Mouse (Mus musculus): Measurements from ENCODE around the gene Tecr. TPM values are rescaled to one million over a fixed set of nuclear protein-coding genes. Genes with fewer than 3 reads are reported as not detected.
A peak's percentile ranks its signal among the peaks of the same experiment; 100 is the strongest.

Tecr gene
- polyA plus RNA-seq, 1 experiment from 2014 or later, result 372 TPM

- 54% methylated on average over 15 of the region's 15 CpGs for WGBS
- Histone ChIP-seq H3K4me3 (ENCODE audit: low read length) (peak overlapping the region; percentile 44), H3K36me3 (ENCODE audit: control insufficient read depth, insufficient read depth) (no peaks in the 10 kb centered on the region), H3K4me2 (ENCODE audit: low read depth, low read length) (peak overlapping the region; percentile 73), H3K27me3 (ENCODE audit: control insufficient read depth, insufficient read depth, low read length) (peaks cover 4% of the 10 kb centered on the region), H3K27ac (ENCODE audit: low read length) (no peak overlapping the region), H3K4me1 (ENCODE audit: control insufficient read depth, insufficient read depth, low read length) (peaks cover 3% of the 10 kb centered on the region; the same call in 1 of the 2 replicates), H3K9me3 (replicated peaks; ENCODE audit: control insufficient read depth, low read length) (no peaks in the 10 kb centered on the region), H3K9ac (ENCODE audit: low read length) (peak overlapping the region; percentile 67)
- ATAC-seq (replicated peaks; ENCODE audit: extremely low read depth, insufficient read depth, low FRiP score), result no peak; the same call in 1 of the 2 replicates
Measured at GRCm38 (mm10) chr8:83621691-83622388, 14.1 kb upstream of the Tecr start.

- H3K27ac ChIP-seq (ENCODE audit: low read length), result no peak overlapping the region
- 82% methylated on average over 9 of the region's 9 CpGs for WGBS
Measured at GRCm38 (mm10) chr8:83619568-83620285, 12.0 kb upstream of the Tecr start.

GRCm38 (mm10) chr8:83618566-83618965, 10.8 kb upstream of the Tecr start:
- peaks cover 3% of the 10 kb centered on the region; the same call in 1 of the 2 replicates for H3K4me1 ChIP-seq (ENCODE audit: control insufficient read depth, insufficient read depth, low read length)
- peaks cover 4% of the 10 kb centered on the region for H3K27me3 ChIP-seq (ENCODE audit: control insufficient read depth, insufficient read depth, low read length)
- no peak overlapping the region for H3K27ac ChIP-seq (ENCODE audit: low read length)
- no peak for ATAC-seq (replicated peaks; ENCODE audit: extremely low read depth, insufficient read depth, low FRiP score)
- no peaks in the 10 kb centered on the region for H3K36me3 ChIP-seq (ENCODE audit: control insufficient read depth, insufficient read depth)
- no peak overlapping the region for H3K4me2 ChIP-seq (ENCODE audit: low read depth, low read length)
- 93% methylated on average over 2 of the region's 2 CpGs for whole genome bisulfite sequencing
- H3K9me3 ChIP-seq (replicated peaks; ENCODE audit: control insufficient read depth, low read length), result no peaks in the 10 kb centered on the region
- H3K4me3 ChIP-seq (ENCODE audit: low read length), result no peak overlapping the region
- no peak overlapping the region for H3K9ac ChIP-seq (ENCODE audit: low read length)

More at GRCm38 (mm10) chr8:83619568-83620285, 12.0 kb upstream of the Tecr start:
- ATAC-seq (replicated peaks; ENCODE audit: extremely low read depth, insufficient read depth, low FRiP score), result no peak
- peaks cover 4% of the 10 kb centered on the region for H3K27me3 ChIP-seq (ENCODE audit: control insufficient read depth, insufficient read depth, low read length)
- peaks cover 3% of the 10 kb centered on the region; the same call in 1 of the 2 replicates for H3K4me1 ChIP-seq (ENCODE audit: control insufficient read depth, insufficient read depth, low read length)
- H3K4me3 ChIP-seq (ENCODE audit: low read length), result no peak overlapping the region
- no peak overlapping the region for H3K4me2 ChIP-seq (ENCODE audit: low read depth, low read length)
- no peak overlapping the region for H3K9ac ChIP-seq (ENCODE audit: low read length)
- H3K9me3 ChIP-seq (replicated peaks; ENCODE audit: control insufficient read depth, low read length), result no peaks in the 10 kb centered on the region
- no peaks in the 10 kb centered on the region for H3K36me3 ChIP-seq (ENCODE audit: control insufficient read depth, insufficient read depth)

- H3K4me1 ChIP-seq (ENCODE audit: control insufficient read depth, insufficient read depth, low read length), result peaks cover 1% of the 10 kb centered on the region; the same call in 1 of the 2 replicates
- H3K36me3 ChIP-seq (ENCODE audit: control insufficient read depth, insufficient read depth), result peaks cover 10% of the 10 kb centered on the region
- no peak overlapping the region for H3K4me2 ChIP-seq (ENCODE audit: low read depth, low read length)
- no peak for ATAC-seq (replicated peaks; ENCODE audit: extremely low read depth, insufficient read depth, low FRiP score)
- no peak overlapping the region for H3K9ac ChIP-seq (ENCODE audit: low read length)
- no peaks in the 10 kb centered on the region for H3K9me3 ChIP-seq (replicated peaks; ENCODE audit: control insufficient read depth, low read length)
- H3K27me3 ChIP-seq (ENCODE audit: control insufficient read depth, insufficient read depth, low read length), result peaks cover 4% of the 10 kb centered on the region
- WGBS, result 75% methylated on average over 2 of the region's 2 CpGs
- no peak overlapping the region for H3K4me3 ChIP-seq (ENCODE audit: low read length)
- H3K27ac ChIP-seq (ENCODE audit: low read length), result no peak overlapping the region
Measured at GRCm38 (mm10) chr8:83617111-83617510, 9.3 kb upstream of the Tecr start.

GRCm38 (mm10) chr8:83616625-83617024, 8.9 kb upstream of the Tecr start:
- peaks cover 4% of the 10 kb centered on the region for H3K27me3 ChIP-seq (ENCODE audit: control insufficient read depth, insufficient read depth, low read length)
- H3K9me3 ChIP-seq (replicated peaks; ENCODE audit: control insufficient read depth, low read length), result no peaks in the 10 kb centered on the region
- no peak for ATAC-seq (replicated peaks; ENCODE audit: extremely low read depth, insufficient read depth, low FRiP score)
- H3K4me3 ChIP-seq (ENCODE audit: low read length), result no peak overlapping the region
- no peak overlapping the region for H3K27ac ChIP-seq (ENCODE audit: low read length)
- H3K4me2 ChIP-seq (ENCODE audit: low read depth, low read length), result no peak overlapping the region
- peaks cover 14% of the 10 kb centered on the region for H3K36me3 ChIP-seq (ENCODE audit: control insufficient read depth, insufficient read depth)
- no peaks in the 10 kb centered on the region for H3K4me1 ChIP-seq (ENCODE audit: control insufficient read depth, insufficient read depth, low read length)
- H3K9ac ChIP-seq (ENCODE audit: low read length), result no peak overlapping the region

GRCm38 (mm10) chr8:83613695-83614094, 5.9 kb upstream of the Tecr start:
- no peak for ATAC-seq (replicated peaks; ENCODE audit: extremely low read depth, insufficient read depth, low FRiP score)
- H3K9me3 ChIP-seq (replicated peaks; ENCODE audit: control insufficient read depth, low read length), result no peaks in the 10 kb centered on the region

GRCm38 (mm10) chr8:83611921-83612320, 4.2 kb upstream of the Tecr start:
- H3K4me2 ChIP-seq (ENCODE audit: low read depth, low read length), result no peak overlapping the region
- no peaks in the 10 kb centered on the region for H3K9me3 ChIP-seq (replicated peaks; ENCODE audit: control insufficient read depth, low read length)
- H3K4me1 ChIP-seq (ENCODE audit: control insufficient read depth, insufficient read depth, low read length), result peaks cover 19% of the 10 kb centered on the region
- H3K27me3 ChIP-seq (ENCODE audit: control insufficient read depth, insufficient read depth, low read length), result no peaks in the 10 kb centered on the region
- ATAC-seq (replicated peaks; ENCODE audit: extremely low read depth, insufficient read depth, low FRiP score), result no peak
- no peak overlapping the region for H3K27ac ChIP-seq (ENCODE audit: low read length)
- H3K4me3 ChIP-seq (ENCODE audit: low read length), result no peak overlapping the region
- H3K36me3 ChIP-seq (ENCODE audit: control insufficient read depth, insufficient read depth), result peaks cover 29% of the 10 kb centered on the region
- WGBS, result 90% methylated on average over 4 of the region's 4 CpGs
- no peak overlapping the region for H3K9ac ChIP-seq (ENCODE audit: low read length)

More at GRCm38 (mm10) chr8:83613695-83614094, 5.9 kb upstream of the Tecr start:
- peaks cover 15% of the 10 kb centered on the region for H3K4me1 ChIP-seq (ENCODE audit: control insufficient read depth, insufficient read depth, low read length)
- no peak overlapping the region for H3K27ac ChIP-seq (ENCODE audit: low read length)
- no peaks in the 10 kb centered on the region for H3K27me3 ChIP-seq (ENCODE audit: control insufficient read depth, insufficient read depth, low read length)
- no peak overlapping the region for H3K9ac ChIP-seq (ENCODE audit: low read length)
- H3K36me3 ChIP-seq (ENCODE audit: control insufficient read depth, insufficient read depth), result peaks cover 29% of the 10 kb centered on the region
- H3K4me3 ChIP-seq (ENCODE audit: low read length), result no peak overlapping the region
- 81% methylated on average over 4 of the region's 4 CpGs for WGBS
- no peak overlapping the region for H3K4me2 ChIP-seq (ENCODE audit: low read depth, low read length)

- 89% methylated on average over 10 of the region's 10 CpGs for WGBS
- peaks cover 29% of the 10 kb centered on the region for H3K36me3 ChIP-seq (ENCODE audit: control insufficient read depth, insufficient read depth)
Measured at GRCm38 (mm10) chr8:83609547-83610180, 1.9 kb upstream of the Tecr start.

GRCm38 (mm10) chr8:83609086-83609485, 1.3 kb upstream of the Tecr start:
- Histone ChIP-seq H3K27me3 (ENCODE audit: control insufficient read depth, insufficient read depth, low read length) (no peaks in the 10 kb centered on the region), H3K27ac (ENCODE audit: low read length) (peak overlapping the region; percentile 99), H3K36me3 (ENCODE audit: control insufficient read depth, insufficient read depth) (peaks cover 29% of the 10 kb centered on the region), H3K4me1 (ENCODE audit: control insufficient read depth, insufficient read depth, low read length) (peaks cover 20% of the 10 kb centered on the region), H3K4me3 (ENCODE audit: low read length) (peak overlapping the region; percentile 92), H3K4me2 (ENCODE audit: low read depth, low read length) (peak overlapping the region; percentile 95), H3K9me3 (replicated peaks; ENCODE audit: control insufficient read depth, low read length) (no peaks in the 10 kb centered on the region), H3K9ac (ENCODE audit: low read length) (peak overlapping the region; percentile 97)
- no peak for ATAC-seq (replicated peaks; ENCODE audit: extremely low read depth, insufficient read depth, low FRiP score)
- WGBS, result 18% methylated on average over 9 of the region's 9 CpGs

More at GRCm38 (mm10) chr8:83609547-83610180, 1.9 kb upstream of the Tecr start:
- no peak for ATAC-seq (replicated peaks; ENCODE audit: extremely low read depth, insufficient read depth, low FRiP score)
- peaks cover 20% of the 10 kb centered on the region for H3K4me1 ChIP-seq (ENCODE audit: control insufficient read depth, insufficient read depth, low read length)
- no peaks in the 10 kb centered on the region for H3K9me3 ChIP-seq (replicated peaks; ENCODE audit: control insufficient read depth, low read length)
- peak overlapping the region; percentile 95 for H3K4me2 ChIP-seq (ENCODE audit: low read depth, low read length)
- H3K4me3 ChIP-seq (ENCODE audit: low read length), result peak overlapping the region; percentile 92
- H3K27me3 ChIP-seq (ENCODE audit: control insufficient read depth, insufficient read depth, low read length), result no peaks in the 10 kb centered on the region
- peak overlapping the region; percentile 97 for H3K9ac ChIP-seq (ENCODE audit: low read length)
- no peak overlapping the region for H3K27ac ChIP-seq (ENCODE audit: low read length)
